Mouse (Mus musculus): Measurements from ENCODE around the gene Fam24a.

The Fam24a gene

GRCm38 (mm10) chr7:131333564-131333963 is at the start of gene Fam24a:
Fam24a (plus strand) TSS chr7:131333864.
- no peak for DNase-seq (ENCODE audit: low spot score in 2 of 2)

- no peak for DNase-seq (ENCODE audit: low spot score in 2 of 2)
Observed at GRCm38 (mm10) chr7:131297151-131297550, 36.5 kb upstream of the Fam24a start.

GRCm38 (mm10) chr7:131303340-131303739 is 30.3 kb upstream of the Fam24a start:
- no peak for DNase-seq (ENCODE audit: low spot score in 2 of 2)

- no peak for DNase-seq (ENCODE audit: low spot score in 2 of 2)
Observed at GRCm38 (mm10) chr7:131306733-131307132, 26.9 kb upstream of the Fam24a start.

GRCm38 (mm10) chr7:131314493-131314892 is 19.2 kb upstream of the Fam24a start:
- DNase-seq (ENCODE audit: low spot score in 2 of 2): no peak

- DNase-seq (ENCODE audit: low spot score in 2 of 2): no peak
Observed at GRCm38 (mm10) chr7:131317587-131317986, 16.1 kb upstream of the Fam24a start.

- DNase-seq (ENCODE audit: low spot score in 2 of 2): no peak
Observed at GRCm38 (mm10) chr7:131318340-131318739, 15.3 kb upstream of the Fam24a start.

- no peak for DNase-seq (ENCODE audit: low spot score in 2 of 2)
Observed at GRCm38 (mm10) chr7:131322192-131322591, 11.5 kb upstream of the Fam24a start, which contains the start of gene Cuzd1. Cuzd1 (minus strand) TSS chr7:131322292.

- no peak for DNase-seq (ENCODE audit: low spot score in 2 of 2)
Observed at GRCm38 (mm10) chr7:131327054-131327453, 6.6 kb upstream of the Fam24a start.

- DNase-seq (ENCODE audit: low spot score in 2 of 2): no peak
Observed at GRCm38 (mm10) chr7:131329416-131329815, 4.2 kb upstream of the Fam24a start, which contains the start of gene Fam24b. Fam24b (minus strand) TSS chr7:131329516.

GRCm38 (mm10) chr7:131331688-131332087 is 2.0 kb upstream of the Fam24a start:
- DNase-seq (ENCODE audit: low spot score in 2 of 2): no peak

GRCm38 (mm10) chr7:131337502-131338068 is 3.9 kb downstream of the Fam24a start:
- no peak for DNase-seq (ENCODE audit: low spot score in 2 of 2)

- DNase-seq (ENCODE audit: low spot score in 2 of 2): no peak
Observed at GRCm38 (mm10) chr7:131345856-131346541, 12.3 kb downstream of the Fam24a start.

- no peak for DNase-seq (ENCODE audit: low spot score in 2 of 2)
Observed at GRCm38 (mm10) chr7:131356105-131356504, 22.4 kb downstream of the Fam24a start.

- DNase-seq (ENCODE audit: low spot score in 2 of 2): no peak
Observed at GRCm38 (mm10) chr7:131362269-131362614, 28.6 kb downstream of the Fam24a start.

GRCm38 (mm10) chr7:131362615-131363300 is 29.1 kb downstream of the Fam24a start, which contains the start of gene 2310057M21Rik:
2310057M21Rik (minus strand) TSS chr7:131362759.
- DNase-seq (ENCODE audit: low spot score in 2 of 2): peak; percentile 93 to 94

- no peak for DNase-seq (ENCODE audit: low spot score in 2 of 2)
Observed at GRCm38 (mm10) chr7:131364131-131364530, 30.5 kb downstream of the Fam24a start.

- peak; percentile 87 to 92 for DNase-seq (ENCODE audit: low spot score in 2 of 2)
Observed at GRCm38 (mm10) chr7:131370648-131371469, 37.2 kb downstream of the Fam24a start, which contains the start of gene Pstk. Pstk (plus strand) TSS chr7:131371141.

GRCm38 (mm10) chr7:131371470-131371860 is 37.8 kb downstream of the Fam24a start:
- DNase-seq (ENCODE audit: low spot score in 2 of 2): no peak

- no peak for DNase-seq (ENCODE audit: low spot score in 2 of 2)
Observed at GRCm38 (mm10) chr7:131371880-131372651, 38.4 kb downstream of the Fam24a start.

All from right cerebral cortex, adult 2 months (tissue).